Mouse (Mus musculus): ENCODE measurements at regions not wholly inside any gene's neighbourhood (a gene's known extent, or its start where the extent isn't known, plus 50 kb on each side); places are given as distances from the start of the nearest gene placed in this dataset.
"Not testable (repeated sequence)": the region's sequence is repeated elsewhere in the genome, so short reads cannot be mapped to it uniquely, and the experiment has no call there.

DNA sequence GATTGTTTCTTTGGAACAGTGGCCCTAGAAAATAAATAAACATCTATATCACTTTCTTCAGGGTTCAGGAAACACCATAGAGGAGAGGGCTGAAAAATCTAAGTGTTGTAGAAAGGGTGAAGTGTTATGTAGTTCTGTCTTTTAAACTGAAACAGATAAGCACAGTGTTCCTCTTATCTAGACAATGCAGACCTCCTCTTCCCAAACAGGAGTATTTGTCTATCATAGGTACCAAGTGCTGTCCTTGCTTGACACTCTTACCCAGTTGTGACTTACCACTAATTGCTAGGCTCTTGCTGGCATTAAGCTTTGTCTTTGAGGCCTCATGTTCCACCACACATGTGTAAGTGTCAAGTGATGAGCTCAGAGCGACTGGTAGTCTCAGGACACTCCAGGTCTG lies 75.3 kb upstream of the Adam6b start:
- H3K4me3 ChIP-seq (replicated peaks) = no peak overlapping the region
- no peaks in the 10 kb centered on the region for H3K9me3 ChIP-seq
- H3K27ac ChIP-seq = no peak overlapping the region
- H3K4me1 ChIP-seq (replicated peaks) = no peaks in the 10 kb centered on the region
- ATAC-seq = no peak
- 66% methylated on average over 1 of the region's 1 CpGs for WGBS
- no peaks in the 10 kb centered on the region for H3K36me3 ChIP-seq
- H3K9ac ChIP-seq = no peak overlapping the region
- H3K4me2 ChIP-seq (replicated peaks) = no peak overlapping the region
- H3K27me3 ChIP-seq (replicated peaks) = no peaks in the 10 kb centered on the region

DNA sequence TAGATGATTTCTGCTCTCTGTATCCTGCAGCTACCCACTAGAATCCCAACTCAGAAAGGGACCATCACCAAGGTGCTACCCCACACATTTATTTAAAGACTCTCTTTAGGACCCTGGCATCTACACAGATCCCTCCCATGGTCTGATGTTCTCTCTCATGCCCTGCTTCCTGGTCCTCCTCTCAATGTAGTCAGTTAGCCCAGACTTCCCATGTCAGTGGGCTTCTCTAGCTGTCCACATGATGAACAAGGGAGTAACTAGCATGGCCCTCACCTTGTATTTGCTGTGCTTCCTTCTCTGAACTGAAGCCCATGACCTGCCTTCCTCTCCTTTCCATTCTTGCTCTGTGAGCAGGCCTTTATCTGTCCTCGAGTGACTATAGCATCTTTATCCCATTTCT lies 71.8 kb upstream of the Adam6b start:
- no peaks in the 10 kb centered on the region for H3K4me1 ChIP-seq (replicated peaks)
- 79% methylated on average over 1 of the region's 1 CpGs for whole genome bisulfite sequencing
- H3K4me2 ChIP-seq (replicated peaks) = no peak overlapping the region
- H3K27ac ChIP-seq = no peak overlapping the region
- no peaks in the 10 kb centered on the region for H3K36me3 ChIP-seq
- no peak overlapping the region for H3K4me3 ChIP-seq (replicated peaks)
- no peak overlapping the region for H3K9ac ChIP-seq
- H3K27me3 ChIP-seq (replicated peaks) = no peaks in the 10 kb centered on the region
- H3K9me3 ChIP-seq = no peaks in the 10 kb centered on the region
- ATAC-seq = no peak

DNA sequence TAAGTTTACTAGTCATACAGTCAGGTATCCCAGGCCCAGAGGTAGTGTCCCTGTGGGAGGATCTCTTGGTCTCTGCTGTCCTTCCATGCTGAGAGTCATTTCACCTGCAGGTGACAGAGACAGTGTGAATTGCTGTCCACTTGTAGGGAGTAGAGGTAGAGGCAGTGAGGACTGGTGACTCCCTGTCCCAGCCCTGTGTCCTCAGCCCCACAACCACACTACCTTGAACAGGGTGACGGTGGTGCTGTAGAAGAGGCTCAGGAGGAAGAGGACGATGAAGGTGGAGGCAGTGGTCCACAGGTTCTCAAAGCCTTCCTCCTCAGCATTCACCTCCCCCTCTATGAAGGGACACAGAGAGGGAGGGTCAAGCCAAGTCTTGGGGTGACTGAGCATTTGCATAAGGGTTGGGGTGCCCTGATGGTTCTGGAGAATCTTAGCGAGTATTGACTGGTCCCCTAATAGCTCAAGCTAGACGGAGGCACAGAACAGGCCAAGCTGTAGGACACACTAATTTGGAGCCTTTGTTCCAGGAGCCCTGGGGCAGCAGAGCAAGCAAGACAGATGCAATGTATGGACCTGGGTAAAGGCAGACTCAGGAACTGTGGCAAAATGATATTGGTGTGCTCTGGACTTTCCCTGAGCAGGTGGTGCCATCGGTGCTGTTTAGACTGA lies 70.4 kb upstream of the Adam6b start:
- Histone ChIP-seq H3K4me1 (replicated peaks) (no peaks in the 10 kb centered on the region), H3K4me2 (replicated peaks) (no peak overlapping the region), H3K9me3 (no peaks in the 10 kb centered on the region), H3K4me3 (replicated peaks) (no peak overlapping the region), H3K27ac (no peak overlapping the region), H3K36me3 (no peaks in the 10 kb centered on the region), H3K9ac (no peak overlapping the region), H3K27me3 (replicated peaks) (no peaks in the 10 kb centered on the region)
- WGBS = 87% methylated on average over 5 of the region's 5 CpGs
- no peak for ATAC-seq

DNA sequence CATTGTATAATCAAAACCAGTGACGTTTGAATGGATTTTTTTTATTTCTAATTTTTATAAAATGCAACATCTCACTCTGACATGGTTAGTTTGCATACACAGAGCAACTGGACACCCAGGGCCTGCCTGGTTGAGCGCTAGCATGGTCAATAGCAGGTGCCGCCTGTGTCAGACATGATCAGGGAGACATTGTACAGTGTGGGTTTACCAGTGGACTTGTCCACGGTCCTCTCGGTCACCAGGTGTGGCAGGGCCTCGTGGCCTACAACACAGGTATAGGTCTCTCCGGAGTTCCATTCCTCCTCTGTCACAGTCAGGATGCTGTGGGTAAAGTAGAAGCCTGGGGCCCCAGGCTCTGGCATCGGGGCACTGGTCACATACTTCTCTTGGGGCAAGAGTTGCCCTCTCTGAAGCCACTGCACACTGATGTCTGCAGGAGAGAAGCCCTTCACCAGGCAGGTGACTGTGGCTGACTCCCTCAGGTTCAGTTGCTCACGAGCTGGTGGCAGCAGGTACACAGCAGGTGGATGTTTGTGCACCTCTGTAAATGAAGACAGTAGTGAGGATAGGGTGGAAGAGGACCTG lies 68.5 kb upstream of the Adam6b start:
- ATAC-seq = no peak
- no peaks in the 10 kb centered on the region for H3K9me3 ChIP-seq
- H3K4me2 ChIP-seq (replicated peaks) = no peak overlapping the region
- no peak overlapping the region for H3K9ac ChIP-seq
- WGBS = 81% methylated on average over 9 of the region's 9 CpGs
- no peaks in the 10 kb centered on the region for H3K27me3 ChIP-seq (replicated peaks)
- no peaks in the 10 kb centered on the region for H3K36me3 ChIP-seq
- no peak overlapping the region for H3K4me3 ChIP-seq (replicated peaks)
- H3K4me1 ChIP-seq (replicated peaks) = no peaks in the 10 kb centered on the region
- no peak overlapping the region for H3K27ac ChIP-seq

- H3K4me3 ChIP-seq (replicated peaks) = no peak overlapping the region
- H3K36me3 ChIP-seq = no peaks in the 10 kb centered on the region
- H3K9me3 ChIP-seq = no peaks in the 10 kb centered on the region
- H3K4me1 ChIP-seq (replicated peaks) = no peaks in the 10 kb centered on the region
- no peak overlapping the region for H3K4me2 ChIP-seq (replicated peaks)
- ATAC-seq = no peak
- H3K9ac ChIP-seq = no peak overlapping the region
- no peak overlapping the region for H3K27ac ChIP-seq
- whole genome bisulfite sequencing = 87% methylated on average over 16 of the region's 16 CpGs
- H3K27me3 ChIP-seq (replicated peaks) = no peaks in the 10 kb centered on the region
Measured at GRCm38 (mm10) chr12:113421716-113422595, 67.4 kb upstream of the Adam6b start.

GRCm38 (mm10) chr12:113422736-113423254 lies 66.5 kb upstream of the Adam6b start:
- Histone ChIP-seq H3K9ac (no peak overlapping the region), H3K4me1 (replicated peaks) (no peaks in the 10 kb centered on the region), H3K27me3 (replicated peaks) (no peaks in the 10 kb centered on the region), H3K27ac (no peak overlapping the region), H3K4me2 (replicated peaks) (no peak overlapping the region), H3K9me3 (no peaks in the 10 kb centered on the region), H3K36me3 (no peaks in the 10 kb centered on the region), H3K4me3 (replicated peaks) (no peak overlapping the region)
- WGBS = 74% methylated on average over 5 of the region's 5 CpGs
- no peak for ATAC-seq

DNA sequence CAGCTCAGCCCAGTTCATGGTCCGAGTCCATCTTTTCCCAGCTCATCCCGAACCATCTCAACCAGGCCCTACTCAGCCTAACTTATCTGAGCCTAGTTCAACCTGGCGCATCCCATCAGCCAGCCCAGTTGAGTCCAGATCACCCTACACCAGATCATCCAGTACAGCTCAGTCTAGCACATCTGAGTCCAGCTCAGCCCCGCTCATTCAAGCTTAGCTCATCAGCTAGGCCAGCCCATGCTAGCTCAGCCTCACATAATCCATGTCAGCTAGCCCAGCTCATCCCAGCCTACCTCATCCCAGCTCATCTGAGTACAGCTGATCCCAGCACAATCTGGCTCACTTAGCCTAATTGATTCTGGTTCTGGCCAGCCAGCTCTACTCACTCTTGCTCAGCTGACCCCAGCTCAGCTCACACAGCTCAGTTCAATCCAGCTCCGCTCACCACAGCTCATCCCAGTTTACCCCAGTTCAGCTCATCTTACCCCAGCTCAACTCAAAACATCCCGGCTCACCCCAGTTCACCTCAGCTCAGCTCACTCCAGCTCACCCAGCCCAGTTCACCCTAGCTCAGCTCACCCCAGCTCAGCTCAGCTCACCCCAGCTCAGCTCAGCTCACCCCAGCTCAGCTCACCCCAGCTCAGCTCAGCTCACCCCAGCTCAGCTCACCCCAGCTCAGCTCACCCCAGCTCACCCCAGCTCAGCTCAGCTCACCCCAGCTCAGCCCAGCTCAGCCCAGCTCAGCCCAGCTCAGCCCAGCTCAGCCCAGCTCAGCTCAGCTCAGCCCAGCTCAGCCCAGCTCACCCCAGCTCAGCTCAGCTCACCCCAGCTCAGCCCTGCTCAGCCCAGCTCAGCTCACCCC lies 65.3 kb upstream of the Adam6b start:
- Histone ChIP-seq H3K4me2 (replicated peaks) (no peak overlapping the region), H3K9ac (no peak overlapping the region), H3K9me3 (no peaks in the 10 kb centered on the region), H3K36me3 (no peaks in the 10 kb centered on the region), H3K27me3 (replicated peaks) (no peaks in the 10 kb centered on the region), H3K27ac (no peak overlapping the region), H3K4me1 (replicated peaks) (no peaks in the 10 kb centered on the region), H3K4me3 (replicated peaks) (no peak overlapping the region)
- 87% methylated on average over 6 of the region's 6 CpGs for WGBS
- no peak for ATAC-seq

DNA sequence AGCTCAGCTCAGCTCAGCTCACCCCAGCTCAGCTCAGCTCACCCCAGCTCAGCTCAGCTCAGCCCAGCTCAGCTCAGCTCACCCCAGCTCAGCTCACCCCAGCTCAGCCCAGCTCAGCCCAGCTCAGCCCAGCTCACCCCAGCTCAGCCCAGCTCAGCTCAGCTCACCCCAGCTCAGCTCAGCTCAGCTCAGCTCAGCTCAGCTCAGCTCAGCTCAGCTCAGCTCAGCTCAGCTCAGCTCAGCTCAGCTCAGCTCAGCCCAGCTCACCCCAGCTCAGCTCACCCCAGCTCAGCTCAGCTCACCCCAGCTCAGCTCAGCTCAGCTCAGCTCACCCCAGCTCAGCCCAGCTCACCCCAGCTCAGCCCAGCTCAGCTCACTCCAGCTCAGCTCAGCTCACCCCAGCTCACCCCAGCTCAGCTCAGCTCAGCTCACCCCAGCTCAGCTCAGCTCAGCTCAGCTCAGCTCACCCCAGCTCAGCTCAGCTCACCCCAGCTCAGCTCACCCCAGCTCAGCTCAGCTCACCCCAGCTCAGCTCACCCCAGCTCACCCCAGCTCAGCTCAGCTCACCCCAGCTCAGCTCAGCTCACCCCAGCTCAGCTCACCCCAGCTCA lies 64.6 kb upstream of the Adam6b start:
- H3K4me3 ChIP-seq (replicated peaks); H3K4me2 ChIP-seq (replicated peaks); H3K9me3 ChIP-seq; H3K9ac ChIP-seq; H3K27me3 ChIP-seq (replicated peaks); H3K4me1 ChIP-seq (replicated peaks); H3K27ac ChIP-seq; H3K36me3 ChIP-seq; ATAC-seq: not testable (repeated sequence)

- Histone ChIP-seq H3K36me3 (no peaks in the 10 kb centered on the region), H3K27me3 (replicated peaks) (no peaks in the 10 kb centered on the region), H3K27ac (no peak overlapping the region), H3K9me3 (no peaks in the 10 kb centered on the region), H3K4me1 (replicated peaks) (no peaks in the 10 kb centered on the region), H3K4me2 (replicated peaks) (no peak overlapping the region), H3K9ac (no peak overlapping the region), H3K4me3 (replicated peaks) (no peak overlapping the region)
- ATAC-seq = no peak
- 69% methylated on average over 8 of the region's 8 CpGs for WGBS
Measured at GRCm38 (mm10) chr12:113425209-113426070, 63.9 kb upstream of the Adam6b start.

GRCm38 (mm10) chr12:113426636-113427035 lies 62.7 kb upstream of the Adam6b start:
- H3K27ac ChIP-seq = no peak overlapping the region
- no peak overlapping the region for H3K4me2 ChIP-seq (replicated peaks)
- no peaks in the 10 kb centered on the region for H3K9me3 ChIP-seq
- H3K36me3 ChIP-seq = no peaks in the 10 kb centered on the region
- 81% methylated on average over 4 of the region's 4 CpGs for WGBS
- ATAC-seq = no peak
- no peaks in the 10 kb centered on the region for H3K27me3 ChIP-seq (replicated peaks)
- no peak overlapping the region for H3K9ac ChIP-seq
- no peak overlapping the region for H3K4me3 ChIP-seq (replicated peaks)
- no peaks in the 10 kb centered on the region for H3K4me1 ChIP-seq (replicated peaks)

DNA sequence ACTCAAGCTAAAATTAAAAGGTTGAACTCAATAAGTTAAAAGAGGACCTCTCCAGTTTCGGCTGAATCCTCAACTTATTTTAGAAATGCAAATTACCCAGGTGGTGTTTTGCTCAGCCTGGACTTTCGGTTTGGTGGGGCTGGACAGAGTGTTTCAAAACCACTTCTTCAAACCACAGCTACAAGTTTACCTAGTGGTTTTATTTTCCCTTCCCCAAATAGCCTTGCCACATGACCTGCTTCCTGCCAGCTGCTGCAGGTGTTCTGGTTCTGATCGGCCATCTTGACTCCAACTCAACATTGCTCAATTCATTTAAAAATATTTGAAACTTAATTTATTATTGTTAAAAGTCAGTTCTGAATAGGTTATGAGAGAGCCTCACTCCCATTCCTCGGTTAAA lies 62.0 kb upstream of the Adam6b start:
- ATAC-seq = no peak
- 71% methylated on average over 4 of the region's 4 CpGs for WGBS
- no peaks in the 10 kb centered on the region for H3K9me3 ChIP-seq

More for the DNA sequence above, 62.0 kb upstream of the Adam6b start:
- no peaks in the 10 kb centered on the region for H3K4me1 ChIP-seq (replicated peaks)
- no peaks in the 10 kb centered on the region for H3K36me3 ChIP-seq
- no peak overlapping the region for H3K4me2 ChIP-seq (replicated peaks)
- H3K27ac ChIP-seq = no peak overlapping the region
- H3K27me3 ChIP-seq (replicated peaks) = no peaks in the 10 kb centered on the region
- H3K4me3 ChIP-seq (replicated peaks) = no peak overlapping the region
- no peak overlapping the region for H3K9ac ChIP-seq
